Mouse (Mus musculus) spleen, adult 2 months (tissue): Measurements from ENCODE around the gene Cnnm1.

Source experiments
- CTCF ChIP-seq: fragments of 200-500 bp; IDR thresholded peaks from 2 replicates; pipeline ENCODE4 v1.5.1; 2011; ENCODE audit warnings: mild to moderate bottlenecking, inconsistent platforms; ENCODE audit not compliant: insufficient read depth, insufficient read length, insufficient replicate concordance; ENCODE audit errors: extremely low read depth
- POLR2A ChIP-seq: fragments of 200-500 bp; IDR thresholded peaks from 2 replicates; pipeline ENCODE4 v1.6.1; 2011; ENCODE audit warnings: low read depth, low read length, inconsistent platforms

GRCm38 (mm10) chr19:43497440-43497839 lies 57.2 kb downstream of the Cnnm1 start:
- no peak for TF ChIP-seq CTCF
- TF ChIP-seq POLR2A, result no peak
